Mouse (Mus musculus) liver, postnatal 0 days (tissue): Measurements from ENCODE around the gene Pelp1.

Experiments
- CTCF ChIP-seq: sonication (generic); IDR thresholded peaks from 2 replicates; pipeline ENCODE4 v1.5.1; 2016; ENCODE audit warnings: antibody characterized with exemption, low read depth
- EP300 ChIP-seq: IDR thresholded peaks from 2 replicates; pipeline ENCODE4 v1.6.1; 2016; ENCODE audit warnings: antibody characterized with exemption, low read depth, mild to moderate bottlenecking

GRCm38 (mm10) chr11:70433569-70433943 lies 23.7 kb upstream of the Pelp1 start:
- no peak for TF ChIP-seq CTCF
- no peak for TF ChIP-seq EP300
